In genomic region chr13:47273487-47273886, GRCm38 (mm10) we compare ENCODE assay signal across 8 mouse cellular contexts.
DNase-seq lines count a peak whose midpoint lies in the region; ATAC-seq and TF ChIP-seq lines count a peak whose summit lies in the region.

No protein-coding gene starts in this region.

- peaks cover 31% of the 10 kb centered on the region for H3K4me1 ChIP-seq in heart, embryonic 13.5 days
- H3K4me1 ChIP-seq in hindbrain, postnatal 0 days (ENCODE audit: insufficient read depth, low read length): peaks cover 9% of the 10 kb centered on the region; the same call in 1 of the 2 replicates
- H3K4me1 ChIP-seq in midbrain, embryonic 15.5 days: peaks cover 13% of the 10 kb centered on the region

- peak overlapping the region; percentile 39 for H3K4me3 ChIP-seq in heart, embryonic 13.5 days
- 0 out of 2 replicates have a peak overlapping the region, but pooled peaks have one; percentile 3 for H3K4me3 ChIP-seq in hindbrain, postnatal 0 days (ENCODE audit: low read length)
- no peak overlapping the region for H3K4me3 ChIP-seq in midbrain, embryonic 15.5 days

- no peak for TF ChIP-seq CTCF in brain, embryonic 14.5 days (IDR thresholded peaks at IDR 0.05; ENCODE audit: borderline replicate concordance, extremely low read depth, insufficient read depth, insufficient read length)
- no peak for TF ChIP-seq CTCF in hindbrain, postnatal 0 days (IDR thresholded peaks at IDR 0.05; ENCODE audit: low read depth)

- H3K9ac ChIP-seq in heart, embryonic 13.5 days: peak overlapping the region; percentile 62
- H3K9ac ChIP-seq in hindbrain, postnatal 0 days (replicated peaks; ENCODE audit: low read length): no peak overlapping the region
- H3K9ac ChIP-seq in midbrain, embryonic 15.5 days: no peak overlapping the region

- H3K36me3 ChIP-seq in heart, embryonic 13.5 days: no peaks in the 10 kb centered on the region
- no peaks in the 10 kb centered on the region for H3K36me3 ChIP-seq in hindbrain, postnatal 0 days (ENCODE audit: insufficient read depth, low read length)
- no peaks in the 10 kb centered on the region for H3K36me3 ChIP-seq in midbrain, embryonic 15.5 days (replicated peaks)

- no peak for ATAC-seq in heart, embryonic 13.5 days (ENCODE audit: extremely low read depth, insufficient number of reproducible peaks, low FRiP score, low TSS enrichment)
- 0 out of 2 replicates have a peak, but pooled peaks have one; percentile 40 for ATAC-seq in hindbrain, postnatal 0 days
- ATAC-seq in midbrain, embryonic 15.5 days (replicated peaks): peak; percentile 75
- ATAC-seq in erythroid progenitor cell, adult 5-6 weeks (replicated peaks; ENCODE audit: low FRiP score, poor library complexity, severe bottlenecking): no peak

- no peak for DNase-seq in heart, postnatal 25 days (ENCODE audit: low spot score)
- peak; percentile 73 for DNase-seq in brain, embryonic 14.5 days (ENCODE audit: low read depth)
- peak; percentile 30 for DNase-seq in hindbrain, postnatal 0 days (ENCODE audit: low spot score)
- DNase-seq in urinary bladder, adult 18-20 months (ENCODE audit: low spot score in 2 of 2): no peak
- no peak for DNase-seq in right cerebral cortex, postnatal 4 days

- TF ChIP-seq POLR2A in brain, embryonic 14.5 days (IDR thresholded peaks at IDR 0.05; ENCODE audit: borderline replicate concordance, extremely low read depth, insufficient read depth, insufficient read length, poor library complexity, severe bottlenecking): no peak

- no peak overlapping the region for H3K27ac ChIP-seq in heart, embryonic 13.5 days (replicated peaks)
- no peak overlapping the region for H3K27ac ChIP-seq in hindbrain, postnatal 0 days
- no peak overlapping the region for H3K27ac ChIP-seq in midbrain, embryonic 15.5 days

- WGBS in heart, embryonic 13.5 days: 6% methylated on average over 11 of the region's 11 CpGs
- 7% methylated on average over 11 of the region's 11 CpGs for WGBS in hindbrain, postnatal 0 days
- WGBS in midbrain, embryonic 15.5 days: 2% methylated on average over 11 of the region's 11 CpGs

- H3K9me3 ChIP-seq in heart, embryonic 13.5 days: no peaks in the 10 kb centered on the region
- no peaks in the 10 kb centered on the region for H3K9me3 ChIP-seq in hindbrain, postnatal 0 days (ENCODE audit: low read length)
- no peaks in the 10 kb centered on the region for H3K9me3 ChIP-seq in midbrain, embryonic 15.5 days

- peak overlapping the region; percentile 68 for H3K4me2 ChIP-seq in heart, embryonic 13.5 days
- H3K4me2 ChIP-seq in hindbrain, postnatal 0 days (ENCODE audit: low read depth, low read length): peak overlapping the region; percentile 35
- H3K4me2 ChIP-seq in midbrain, embryonic 15.5 days: peak overlapping the region; percentile 26

- intact Hi-C loops in heart, postnatal 25 days (cut with DNase I): no loop called here

- H3K27me3 ChIP-seq in heart, embryonic 13.5 days (replicated peaks): peaks cover 6% of the 10 kb centered on the region; the same call in 1 of the 2 replicates
- H3K27me3 ChIP-seq in hindbrain, postnatal 0 days (ENCODE audit: insufficient read depth, low read length): no peaks in the 10 kb centered on the region
- no peaks in the 10 kb centered on the region for H3K27me3 ChIP-seq in midbrain, embryonic 15.5 days (replicated peaks)

Comparison
In these comparisons a context has a peak if more than half of its experiments do, and no peak if none do; other contexts are left out.
1. ATAC-seq: peak in hindbrain, postnatal 0 days (single experiment) and midbrain, embryonic 15.5 days (single experiment); none in heart, embryonic 13.5 days (single experiment) and erythroid progenitor cell, adult 5-6 weeks (single experiment).
2. DNase-seq: peak in brain, embryonic 14.5 days (single experiment) and hindbrain, postnatal 0 days (single experiment); none in heart, postnatal 25 days (single experiment), urinary bladder, adult 18-20 months (0 of 2) and right cerebral cortex, postnatal 4 days (single experiment).
3. Peak in every context shown above with its lines, with median percentiles within 50 percentile points of each other: H3K4me2 ChIP-seq.